7 mouse cellular contexts compared by ENCODE assay signal in genomic region chr2:8673751-8674378, GRCm38 (mm10).
DNase-seq lines count a peak whose midpoint lies in the region; ATAC-seq and TF ChIP-seq lines count a peak whose summit lies in the region.

No protein-coding gene starts in this region.

- WGBS in lung, embryonic 14.5 days: 14% methylated on average over 10 of the region's 10 CpGs

- H3K4me2 ChIP-seq in lung, embryonic 14.5 days: no peak overlapping the region

- H3K4me3 ChIP-seq in lung, embryonic 14.5 days (ENCODE audit: low read depth, low read length): no peak overlapping the region

- TF ChIP-seq CTCF in lung, embryonic 14.5 days (IDR thresholded peaks at IDR 0.05; ENCODE audit: low read depth): peak; percentile 72

- no peak overlapping the region for H3K9ac ChIP-seq in lung, embryonic 14.5 days

- DNase-seq in WW6 (ENCODE audit: low read depth, low spot score): peak; percentile 11
- peak; percentile 63 to 74 for DNase-seq in cerebellum, postnatal 36 days
- peak; percentile 21 to 53 for DNase-seq in gastrocnemius, postnatal 4 days (ENCODE audit: low spot score in 2 of 2)
- peak; percentile 82 for DNase-seq in layer of hippocampus, adult 11-12 months (ENCODE audit: low spot score)
- peak; percentile 91 for DNase-seq in lung, embryonic 14.5 days
- peak; percentile 80 for DNase-seq in retina, postnatal 1 day

- no peak overlapping the region for H3K27ac ChIP-seq in lung, embryonic 14.5 days (ENCODE audit: low read depth)

- H3K36me3 ChIP-seq in lung, embryonic 14.5 days (ENCODE audit: insufficient read depth): no peaks in the 10 kb centered on the region

- ATAC-seq in CD4-positive, CD25-positive, alpha-beta regulatory T cell, adult 4 months: peak; percentile 77
- ATAC-seq in lung, embryonic 14.5 days (ENCODE audit: insufficient read depth): peak; percentile 58

- H3K9me3 ChIP-seq in lung, embryonic 14.5 days (ENCODE audit: low read depth, low read length): no peaks in the 10 kb centered on the region

- H3K27me3 ChIP-seq in lung, embryonic 14.5 days (ENCODE audit: insufficient read depth, low read length): no peaks in the 10 kb centered on the region

- no peaks in the 10 kb centered on the region for H3K4me1 ChIP-seq in lung, embryonic 14.5 days (ENCODE audit: insufficient read depth)

Comparison
In these comparisons a context has a peak if more than half of its experiments do, and no peak if none do; other contexts are left out.
1. DNase-seq: peak in every context shown above with its lines; median percentile 91 in lung, embryonic 14.5 days; 82 in layer of hippocampus, adult 11-12 months; 80 in retina, postnatal 1 day; 68 in cerebellum, postnatal 36 days; 37 in gastrocnemius, postnatal 4 days; 11 in WW6.